Mouse (Mus musculus) cerebellum, adult 2 months (tissue): ENCODE results near the gene Smug1.

ENCODE experiments used
- CTCF ChIP-seq: fragments of 200-500 bp; IDR thresholded peaks from 2 replicates; pipeline ENCODE4 v1.5.1; 2011; ENCODE audit warnings: low read depth, mild to moderate bottlenecking, control low read depth, low read length, moderate library complexity, borderline replicate concordance; ENCODE audit not compliant: insufficient read depth
- POLR2A ChIP-seq: fragments of 200-500 bp; IDR thresholded peaks from 2 replicates; pipeline ENCODE4 v1.6.1; 2011; ENCODE audit warnings: low read length, control low read depth, borderline replicate concordance; ENCODE audit not compliant: insufficient read depth

GRCm38 (mm10) chr15:103146627-103147421, 20.1 kb downstream of the Smug1 start:
- TF ChIP-seq CTCF (no peak), POLR2A (no peak)
